ENCODE assay signal across 9 mouse cellular contexts in the genomic region with DNA sequence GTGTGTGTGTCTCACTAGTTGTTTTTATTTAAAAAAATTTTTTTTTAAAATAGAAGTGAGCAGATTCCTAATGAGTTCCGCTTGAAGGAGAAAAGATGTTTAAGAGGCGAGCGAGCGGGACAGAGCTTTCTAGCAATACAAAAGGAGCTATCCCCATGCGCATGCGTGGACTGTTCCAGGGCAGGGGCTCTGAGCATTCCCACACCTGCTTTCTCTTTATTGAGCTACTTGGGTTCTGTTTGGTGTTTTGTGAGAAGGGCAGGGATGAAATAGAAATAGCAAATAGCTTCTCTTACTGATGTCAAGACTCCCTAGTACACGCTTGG. TPM values are rescaled to one million over a fixed set of nuclear protein-coding genes. Genes with fewer than 3 reads are reported as not detected.
DNase-seq lines count a peak whose midpoint lies in the region; ATAC-seq and TF ChIP-seq lines count a peak whose summit lies in the region.
"Had no signal": no experiment of that assay in that cellular context is flagged by ENCODE, and none has a peak within 500 bp of the region (broad histone marks: within the 10 kb centered on the region; RNA-seq: fewer than 3 reads in every experiment).

No protein-coding gene starts in this region.

- H3K36me3 ChIP-seq in limb, embryonic 11.5 days (ENCODE audit: control insufficient read depth, insufficient read depth, low read length): no peaks in the 10 kb centered on the region

- no peak overlapping the region for H3K4me3 ChIP-seq in limb, embryonic 11.5 days (ENCODE audit: low read depth, low read length)
- no peak overlapping the region for H3K4me3 ChIP-seq in cerebellum, adult 2 months (replicated peaks; ENCODE audit: insufficient read depth, low read depth, low read length)

- ATAC-seq in limb, embryonic 11.5 days (ENCODE audit: insufficient number of reproducible peaks, low FRiP score, low TSS enrichment, low read depth): no peak
- ATAC-seq: intestine, embryonic 16.5 days had no signal

- 50% methylated on average over 7 of the region's 7 CpGs for WGBS in limb, embryonic 11.5 days
- 73% methylated on average over 7 of the region's 7 CpGs for WGBS in cerebellum, adult 2 months

- no peak overlapping the region for H3K4me2 ChIP-seq in limb, embryonic 11.5 days (ENCODE audit: low read depth, severe bottlenecking)

- no peak for TF ChIP-seq CTCF in cerebellum, adult 2 months (IDR thresholded peaks at IDR 0.05; ENCODE audit: borderline replicate concordance, insufficient read depth, low read depth, low read length)

- H3K27me3 ChIP-seq in limb, embryonic 11.5 days (ENCODE audit: control insufficient read depth, insufficient read depth, low read length): no peaks in the 10 kb centered on the region
- H3K27me3 ChIP-seq in cerebellum, adult 2 months (ENCODE audit: control insufficient read depth, insufficient read depth, low read length): no peaks in the 10 kb centered on the region

- TF ChIP-seq POLR2A in cerebellum, adult 2 months (IDR thresholded peaks at IDR 0.05; ENCODE audit: borderline replicate concordance, insufficient read depth, low read length): no peak

- no peak overlapping the region for H3K27ac ChIP-seq in limb, embryonic 11.5 days (replicated peaks; ENCODE audit: low read depth, low read length)
- H3K27ac ChIP-seq in cerebellum, adult 2 months (ENCODE audit: insufficient read depth, low read length): no peak overlapping the region

- H3K9me3 ChIP-seq in limb, embryonic 11.5 days (ENCODE audit: control insufficient read depth, low read length): no peaks in the 10 kb centered on the region

- H3K9ac ChIP-seq in limb, embryonic 11.5 days (ENCODE audit: low read length): no peak overlapping the region

- peak; percentile 45 for DNase-seq in adrenal gland, postnatal 25 days
- DNase-seq in adrenal gland, postnatal 4 days (ENCODE audit: low spot score in 2 of 2): no peak
- peak; percentile 18 for DNase-seq in ovary, postnatal 36 days (ENCODE audit: low spot score)
- no peak for DNase-seq in ovary, postnatal 10 days (ENCODE audit: low spot score)
- peak; percentile 45 for DNase-seq in limb, embryonic 11.5 days (ENCODE audit: low spot score)
- peak; percentile 23 for DNase-seq in retina, embryonic 14.5 days (ENCODE audit: low spot score)
- no peak for DNase-seq in cerebellum, adult 8-10 months
- DNase-seq in cerebellum, adult 2 months: no peak

- H3K4me1 ChIP-seq in limb, embryonic 11.5 days (ENCODE audit: control insufficient read depth, insufficient read depth, low read length): no peaks in the 10 kb centered on the region
- peaks cover 3% of the 10 kb centered on the region; the same call in 1 of the 2 replicates for H3K4me1 ChIP-seq in cerebellum, adult 2 months (ENCODE audit: control insufficient read depth, insufficient read depth, low read length)

RNA-seq across cellular contexts. Expression of a gene that starts 45.0 kb away (rescaled TPM):
- 16.9 and 17.5 TPM in 2 replicates for total RNA-seq in adrenal gland, postnatal 25 days (2021)
- 10 to 100 TPM; 19.1 to 19.6 TPM for total RNA-seq in adrenal gland, postnatal 4 days (2021)
- polyA plus RNA-seq in limb, embryonic 11.5 days (2014; fragmentation: Nextera tagmentation; extraction: Ambion mirVana): 9.8 and 10.3 TPM in 2 replicates
- 20.8 and 22.3 TPM in 2 replicates for polyA plus RNA-seq in cerebellum, adult 2 months (2012; rRNA removed)

Comparison
In these comparisons a context has a peak if more than half of its experiments do, and no peak if none do; other contexts are left out.
1. DNase-seq: peak in adrenal gland, postnatal 25 days (single experiment), ovary, postnatal 36 days (single experiment), limb, embryonic 11.5 days (single experiment) and retina, embryonic 14.5 days (single experiment); none in adrenal gland, postnatal 4 days (0 of 2), ovary, postnatal 10 days (single experiment), cerebellum, adult 8-10 months (single experiment) and cerebellum, adult 2 months (0 of 2).